Mouse (Mus musculus) T-helper 17 cell (primary cell): ENCODE measurements around the gene Bmpr1b.

Source experiments
- in situ Hi-C, 2 experiments: fragments of 300-600 bp; cut with MboI, MseI; formaldehyde crosslinking; loops; 1 replicate in 1 of 2; 2 replicates in 1 of 2; pipeline ENCODE4 v1.15.1; 2025; ENCODE audit warnings: high pct_unique_total_duplicates in 2 of 2

Gene Bmpr1b

DNA sequence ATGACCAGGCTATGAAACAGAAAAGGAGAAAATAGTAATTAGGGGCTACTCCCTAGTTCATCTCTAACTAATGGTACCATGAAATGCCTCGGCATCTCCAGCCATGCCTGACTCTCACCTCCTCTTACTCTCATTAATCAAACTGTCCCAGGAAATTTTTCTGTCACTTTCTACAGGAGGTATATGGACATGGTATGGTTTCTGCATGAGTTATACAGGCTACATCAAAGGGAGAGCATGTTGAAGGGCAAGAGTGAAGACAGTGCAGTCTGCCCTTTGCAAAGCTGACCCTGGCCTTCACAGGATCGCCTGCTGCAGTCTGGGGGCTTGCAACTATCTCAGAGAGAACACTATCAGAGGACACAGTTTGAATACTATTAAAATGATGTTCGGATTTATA, 254.6 kb downstream of the Bmpr1b start:
- in situ Hi-C loops: no loop called here

GRCm38 (mm10) chr3:141909136-141909535, 260.1 kb downstream of the Bmpr1b start:
- in situ Hi-C loops: no loop called here

DNA sequence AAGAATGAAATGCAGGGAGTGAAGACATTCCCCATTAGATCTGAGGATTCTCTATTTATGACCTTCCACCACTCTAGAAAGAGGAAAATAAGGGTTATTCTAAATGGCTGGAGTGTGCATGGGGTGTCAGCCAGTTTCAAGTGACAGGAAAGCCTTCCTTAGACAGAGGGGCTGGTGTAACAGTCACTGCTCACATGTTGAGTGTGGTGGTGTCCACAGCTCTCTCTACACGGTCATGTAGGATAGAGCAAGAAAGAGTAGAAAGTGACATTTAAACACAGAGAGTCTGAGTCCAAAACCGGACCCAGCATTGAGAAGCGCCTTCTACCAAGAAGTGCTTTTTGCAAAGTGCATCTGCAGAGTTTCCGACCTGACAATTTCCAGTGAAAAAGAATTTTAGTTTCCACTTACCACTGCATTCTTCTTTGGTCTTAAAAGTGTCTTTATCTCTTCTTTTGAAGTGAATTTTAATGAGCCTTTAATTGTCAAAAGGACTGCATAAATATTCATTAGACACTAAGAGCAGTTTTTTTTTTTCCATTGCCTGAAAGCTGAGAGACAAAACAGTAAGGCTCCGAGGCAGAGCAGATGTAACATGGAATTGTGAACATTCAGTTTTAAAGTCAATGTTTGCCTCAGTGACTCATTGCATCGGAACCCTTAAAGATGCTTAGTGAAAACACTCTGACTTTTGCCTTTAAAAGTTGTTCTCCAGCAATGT, 263.2 kb downstream of the Bmpr1b start:
- in situ Hi-C loops: no loop called here

DNA sequence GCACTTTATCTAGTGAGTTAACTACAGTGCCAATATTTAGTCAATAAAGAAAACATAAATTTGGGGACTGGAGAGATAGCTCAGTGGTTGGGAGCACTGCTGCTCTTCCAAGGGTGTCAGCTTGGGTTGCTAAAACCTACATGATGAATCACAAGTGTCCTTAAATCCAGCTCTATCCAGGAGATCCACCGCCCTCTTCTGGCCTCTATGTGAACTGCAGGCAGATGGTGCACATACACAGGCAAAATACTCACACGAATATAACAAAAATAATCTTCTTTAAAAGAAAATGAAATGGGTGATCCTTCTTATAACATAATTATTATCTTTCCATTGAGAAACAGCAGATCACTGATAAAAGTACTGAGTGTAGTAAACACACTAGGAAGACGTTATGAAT, 268.9 kb downstream of the Bmpr1b start:
- in situ Hi-C loops: no loop called here

- in situ Hi-C loops: loop anchor here in 1 of 2 experiments (25.0 kb wide), 1 partner anchor 563 kb away; no protein-coding TSS in a partner anchor
Observed at GRCm38 (mm10) chr3:141899521-141899920, 269.7 kb downstream of the Bmpr1b start.

GRCm38 (mm10) chr3:141897698-141898097, 271.5 kb downstream of the Bmpr1b start:
- in situ Hi-C loops: loop anchor here in 1 of 2 experiments (25.0 kb wide), 1 partner anchor 565 kb away; no protein-coding TSS in a partner anchor

DNA sequence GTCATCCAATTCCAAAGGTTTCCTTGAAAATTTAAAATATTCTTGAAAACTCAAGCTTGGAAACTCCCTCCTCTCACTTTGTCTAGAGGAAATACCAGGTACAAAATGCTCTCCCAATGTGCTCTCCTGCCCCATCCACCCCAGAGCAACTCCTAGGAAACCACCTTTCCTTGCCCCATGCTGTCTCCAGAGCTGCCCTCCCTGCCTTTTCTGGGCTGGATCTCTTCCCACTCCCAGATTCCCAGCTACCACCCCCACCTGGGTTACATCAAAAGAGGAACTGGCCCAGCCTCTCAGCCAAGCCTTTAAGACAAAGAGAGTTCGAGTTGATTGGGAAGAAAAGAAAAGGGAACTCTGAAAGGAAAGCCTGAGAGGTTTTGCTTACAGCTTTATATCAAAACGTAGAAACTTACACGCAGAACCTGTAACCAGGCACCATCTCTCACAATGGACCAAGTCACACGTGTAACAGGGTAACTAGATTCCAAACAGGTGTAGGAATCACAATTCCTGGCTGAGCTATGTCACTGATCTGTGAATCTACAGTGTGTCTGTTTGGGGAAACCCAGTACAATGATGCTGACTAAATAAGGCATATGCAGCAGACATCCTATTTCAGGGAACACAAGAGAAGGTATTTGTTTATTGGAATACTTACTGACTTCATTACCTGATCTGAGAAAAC, 272.2 kb downstream of the Bmpr1b start:
- in situ Hi-C loops: loop anchor here in 1 of 2 experiments (25.0 kb wide), 1 partner anchor 565 kb away; no protein-coding TSS in a partner anchor

GRCm38 (mm10) chr3:141895096-141895495, 274.1 kb downstream of the Bmpr1b start:
- in situ Hi-C loops: loop anchor here in 1 of 2 experiments (25.0 kb wide), 1 partner anchor 567 kb away; no protein-coding TSS in a partner anchor

DNA sequence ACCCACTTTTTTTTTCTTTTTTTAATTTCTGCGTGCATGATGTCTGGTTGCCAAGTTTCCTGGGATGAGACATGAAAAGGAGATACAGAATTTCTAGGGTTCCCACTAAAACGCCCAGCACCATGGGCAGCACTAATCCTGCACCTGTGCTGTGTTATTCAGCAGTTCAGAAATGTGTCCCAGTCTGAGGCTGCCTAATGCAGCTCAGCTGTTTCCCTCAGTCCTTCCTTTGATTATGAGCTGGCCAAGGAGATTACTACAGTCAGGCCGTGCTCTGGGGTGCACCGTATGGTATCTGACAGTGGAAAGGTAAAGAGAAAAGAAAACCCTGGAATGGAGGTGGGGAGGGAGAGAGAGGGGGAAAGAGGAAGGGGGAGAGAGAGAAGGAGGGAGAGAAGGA, 278.6 kb downstream of the Bmpr1b start:
- in situ Hi-C loops: loop anchor here in 1 of 2 experiments (25.0 kb wide), 1 partner anchor 572 kb away; no protein-coding TSS in a partner anchor

- in situ Hi-C loops: loop anchor here in 1 of 2 experiments (25.0 kb wide), 1 partner anchor 575 kb away; no protein-coding TSS in a partner anchor
Observed at GRCm38 (mm10) chr3:141887476-141888274, 281.6 kb downstream of the Bmpr1b start.

DNA sequence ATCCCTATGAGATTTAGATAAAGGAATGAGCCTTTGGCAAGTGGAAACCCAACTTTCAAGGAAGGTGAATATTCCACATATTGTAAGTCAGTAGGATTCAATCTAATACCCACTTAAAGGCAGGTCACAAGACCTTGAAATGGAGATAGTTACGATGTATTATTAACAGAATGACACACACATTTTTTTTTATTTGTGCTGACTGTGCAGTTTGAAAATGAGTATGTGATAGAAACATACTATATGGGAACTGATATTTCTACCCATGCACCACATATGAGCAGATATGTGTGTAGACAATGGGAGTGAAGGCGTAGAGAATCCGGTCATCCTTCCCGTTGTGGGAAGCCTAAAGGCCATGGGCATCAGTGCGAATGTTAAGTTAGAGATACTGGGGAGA, 285.0 kb downstream of the Bmpr1b start:
- in situ Hi-C loops: loop anchor here in 1 of 2 experiments (25.0 kb wide), 1 partner anchor 578 kb away; no protein-coding TSS in a partner anchor

DNA sequence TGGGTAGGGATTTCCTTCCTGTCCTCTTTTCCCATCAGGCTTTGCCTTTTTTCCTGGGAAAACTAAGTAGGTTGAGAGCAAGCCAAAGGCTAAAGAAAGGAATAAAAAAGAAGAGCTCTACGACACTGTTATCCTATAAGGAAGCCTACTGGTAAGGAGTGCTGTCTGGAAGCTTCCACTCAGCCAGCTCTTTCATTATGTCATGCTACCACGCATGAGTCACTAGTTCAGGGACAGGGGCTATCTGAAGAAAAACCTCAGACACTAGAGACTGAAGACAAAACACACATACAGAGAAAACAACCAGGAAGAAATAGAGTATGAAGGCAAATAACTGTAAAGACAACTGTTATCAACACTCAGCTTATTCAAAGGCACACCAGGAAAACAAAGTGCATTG, 286.7 kb downstream of the Bmpr1b start:
- in situ Hi-C loops: loop anchor here in 1 of 2 experiments (25.0 kb wide), 1 partner anchor 580 kb away; no protein-coding TSS in a partner anchor

- in situ Hi-C loops: loop anchor here in 1 of 2 experiments (5.0 to 25.0 kb wide), 2 partner anchors 405 to 590 kb away; no protein-coding TSS in a partner anchor
Observed at GRCm38 (mm10) chr3:141872337-141873042, 296.7 kb downstream of the Bmpr1b start.

- in situ Hi-C loops: loop anchor here in 1 of 2 experiments (5.0 to 25.0 kb wide), 2 partner anchors 405 to 590 kb away; no protein-coding TSS in a partner anchor
Observed at GRCm38 (mm10) chr3:141871805-141872204, 297.4 kb downstream of the Bmpr1b start.

DNA sequence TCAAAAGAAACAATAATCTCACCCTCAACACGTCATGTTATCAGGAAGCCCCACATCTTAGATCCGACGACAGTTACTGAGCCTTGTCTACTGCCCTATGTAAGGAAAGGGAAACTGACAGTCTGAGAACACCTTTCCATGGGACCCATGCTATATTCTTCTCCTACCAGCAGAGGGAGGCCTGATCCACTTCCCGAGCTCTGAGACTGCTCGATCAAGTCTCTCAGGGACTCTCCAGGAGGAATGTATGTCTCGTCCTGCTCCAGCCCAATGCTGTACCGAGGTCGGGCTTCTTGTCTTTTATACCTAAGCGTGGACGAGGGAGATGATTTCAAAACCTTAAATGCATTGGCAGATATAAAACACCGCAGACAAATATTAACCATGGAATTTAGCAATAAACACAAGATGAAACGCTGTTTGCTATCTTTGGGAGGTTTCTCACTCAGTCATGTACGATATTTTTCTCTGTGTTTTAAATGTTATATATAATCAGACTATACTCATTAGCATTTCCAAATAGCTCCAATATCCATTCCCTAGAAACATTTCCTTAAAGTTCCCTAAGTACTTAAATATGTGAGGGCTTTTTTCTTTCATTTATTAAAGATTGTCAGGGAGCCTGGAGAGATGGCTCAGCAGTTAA, 306.3 kb downstream of the Bmpr1b start:
- in situ Hi-C loops: loop anchor here in 1 of 2 experiments (25.0 kb wide), 1 partner anchor 599 kb away; no protein-coding TSS in a partner anchor

- in situ Hi-C loops: loop anchor here in 1 of 2 experiments (25.0 kb wide), 1 partner anchor 605 kb away; no protein-coding TSS in a partner anchor
Observed at GRCm38 (mm10) chr3:141857123-141857522, 312.1 kb downstream of the Bmpr1b start.

GRCm38 (mm10) chr3:141854339-141854738, 314.9 kb downstream of the Bmpr1b start:
- in situ Hi-C loops: loop anchor here in 1 of 2 experiments (25.0 kb wide), 1 partner anchor 608 kb away; no protein-coding TSS in a partner anchor

DNA sequence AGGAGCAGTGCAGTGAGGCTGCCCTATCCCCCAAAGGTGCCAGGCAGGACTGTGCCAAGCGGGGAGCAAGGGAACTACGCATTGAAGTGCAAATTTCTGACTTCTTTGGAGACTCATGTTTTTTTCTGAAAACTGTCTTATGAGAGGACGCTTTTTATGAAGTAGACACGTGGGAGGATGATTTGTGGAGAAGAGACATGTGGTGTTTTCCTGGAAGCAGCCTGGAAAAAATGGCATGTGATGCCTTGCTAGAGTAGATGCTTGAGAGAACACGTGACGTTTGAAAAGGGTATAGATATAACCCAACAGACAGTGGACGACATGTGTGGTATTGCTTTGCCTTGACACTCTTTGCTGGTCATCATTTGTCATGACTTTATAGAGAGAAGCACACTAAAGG, 319.1 kb downstream of the Bmpr1b start:
- in situ Hi-C loops: loop anchor here in 1 of 2 experiments (25.0 kb wide), 1 partner anchor 612 kb away; no protein-coding TSS in a partner anchor

DNA sequence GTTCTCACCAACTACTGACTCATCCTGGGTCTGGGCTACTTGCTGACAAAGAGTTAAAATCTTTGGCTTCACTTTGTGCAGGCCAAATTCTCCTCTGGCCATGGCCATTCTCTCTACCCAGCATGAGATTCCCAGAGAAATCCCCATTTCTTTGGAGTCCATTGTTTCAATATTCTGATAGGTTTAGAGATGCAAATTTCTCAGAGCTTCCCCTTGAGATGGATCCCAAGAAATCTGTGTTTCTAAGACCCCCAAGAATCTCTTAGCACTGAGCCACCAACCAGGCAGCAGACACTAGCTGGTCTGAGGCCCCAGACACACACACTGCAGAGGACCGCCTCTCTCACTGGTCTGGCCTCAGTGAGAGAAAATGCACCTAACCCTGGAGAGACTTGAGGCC, 320.0 kb downstream of the Bmpr1b start:
- in situ Hi-C loops: no loop called here

DNA sequence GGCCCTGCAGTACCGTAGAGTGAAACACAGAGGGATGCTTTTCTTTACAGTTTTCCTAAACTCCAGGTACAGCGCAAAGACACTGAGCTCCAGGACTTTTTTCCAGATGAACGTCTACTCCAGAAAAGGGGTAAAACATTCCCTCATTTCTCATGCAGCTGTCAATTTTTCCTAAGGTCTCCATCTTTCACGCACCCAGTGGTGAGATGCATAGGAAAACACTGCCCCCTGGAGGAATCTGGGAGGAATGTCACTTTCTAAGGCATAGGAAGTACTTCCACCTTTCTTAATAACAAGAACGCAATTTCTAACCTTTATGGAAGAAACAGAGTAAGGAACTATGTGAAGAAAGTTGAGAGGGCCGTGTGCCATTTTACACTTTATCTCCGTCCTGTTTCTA, 330.4 kb downstream of the Bmpr1b start:
- in situ Hi-C loops: no loop called here
